Mouse (Mus musculus) thymus, postnatal 25 days (tissue): Measurements from ENCODE around the gene Lamc2.

Source experiments
- DNase-seq: peaks from one replicate; pipeline ENCODE4 v3.0.0; 2022

Gene Lamc2

DNA sequence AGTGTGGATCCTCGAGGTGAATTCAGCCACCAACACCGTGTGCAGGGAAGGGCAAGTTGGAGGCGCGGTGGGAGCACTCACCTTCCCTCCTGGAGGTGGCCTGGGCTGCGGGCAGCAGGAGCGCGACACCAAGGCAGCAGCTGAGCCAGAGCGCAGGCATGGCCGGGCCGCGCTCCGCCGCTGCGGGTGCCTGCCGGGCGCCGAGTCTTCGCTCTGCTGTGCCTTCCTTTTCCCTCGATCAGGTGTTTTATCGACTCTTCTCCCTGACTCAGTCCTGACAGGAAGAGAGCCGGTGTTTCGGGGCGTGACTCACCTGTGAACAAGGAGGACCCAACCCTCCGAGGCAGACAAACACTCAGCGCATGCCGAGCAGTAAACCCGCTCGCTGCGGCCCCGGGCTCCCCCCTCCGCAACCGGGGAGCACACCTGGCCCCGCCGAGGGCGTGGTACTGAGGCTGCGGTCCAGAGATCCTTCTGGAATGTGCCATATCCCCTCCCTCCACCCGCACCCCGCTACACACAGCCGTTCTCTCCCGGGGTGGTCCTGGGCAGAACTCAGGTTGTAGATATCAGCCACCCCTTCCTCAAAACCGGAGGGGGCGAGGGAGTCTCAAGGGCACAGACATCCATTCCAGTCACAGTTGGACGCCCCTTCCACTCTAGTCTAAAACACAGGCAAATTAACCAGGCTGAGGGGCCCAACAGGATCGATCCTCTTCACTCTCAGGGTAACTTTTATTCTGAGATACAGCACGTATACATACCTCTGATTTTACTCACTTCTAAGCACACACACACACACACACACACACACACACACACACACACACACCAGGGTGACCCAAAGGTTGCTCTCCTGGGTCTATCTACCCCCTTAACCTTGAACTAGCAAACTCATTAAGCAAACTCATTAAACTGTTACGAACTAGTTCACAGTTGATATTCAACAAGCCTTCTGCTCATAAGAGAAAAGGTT is at the start of gene Lamc2:
Gene Lamc2, minus strand, starts transcription at position 620 of the 976 bp plus-strand sequence.
- DNase-seq: peak; percentile 10

- no peak for DNase-seq
Measured at GRCm38 (mm10) chr1:153235576-153235975, 49.3 kb upstream of the Lamc2 start.

DNA sequence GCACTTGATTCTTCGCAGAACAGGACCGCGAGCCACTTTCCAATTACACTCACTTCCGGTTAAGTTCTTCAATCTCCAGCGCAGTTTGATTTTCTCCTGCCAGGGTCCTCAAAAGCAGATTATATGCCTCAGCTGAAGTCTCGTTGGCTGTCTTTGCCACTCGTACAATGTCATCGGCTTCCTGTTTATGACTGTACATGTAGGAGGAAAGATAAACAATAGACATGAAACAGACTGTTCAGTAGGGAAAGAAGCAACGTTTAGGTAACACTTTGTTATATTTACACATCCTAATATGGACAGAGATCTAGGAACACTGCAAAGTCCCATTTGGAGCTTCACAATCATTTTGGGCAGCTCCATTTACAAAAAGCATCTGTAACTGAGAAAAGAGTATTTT is 45.4 kb upstream of the Lamc2 start:
- no peak for DNase-seq

DNA sequence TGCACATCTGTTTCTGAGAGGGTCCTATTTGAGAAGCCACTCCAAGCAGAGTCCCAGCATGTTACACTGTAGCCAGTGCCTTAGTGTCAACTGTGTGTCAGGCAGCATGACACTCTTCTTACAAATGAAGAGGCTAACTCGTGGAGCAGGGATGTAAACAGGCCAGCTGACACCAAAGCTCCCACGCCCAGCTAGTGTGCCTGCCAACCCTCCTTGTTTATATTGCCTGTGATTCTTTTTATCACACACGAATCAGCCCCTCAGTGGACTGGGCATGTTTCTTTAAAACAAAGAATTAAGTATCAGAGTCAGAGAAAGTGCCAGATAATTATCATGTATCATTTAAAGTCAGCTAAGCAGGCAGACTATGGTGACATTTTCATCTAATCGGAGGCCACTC is 41.7 kb upstream of the Lamc2 start:
- no peak for DNase-seq

GRCm38 (mm10) chr1:153227096-153227495 is 40.8 kb upstream of the Lamc2 start:
- no peak for DNase-seq

GRCm38 (mm10) chr1:153225786-153226725 is 39.8 kb upstream of the Lamc2 start:
- DNase-seq: no peak

DNA sequence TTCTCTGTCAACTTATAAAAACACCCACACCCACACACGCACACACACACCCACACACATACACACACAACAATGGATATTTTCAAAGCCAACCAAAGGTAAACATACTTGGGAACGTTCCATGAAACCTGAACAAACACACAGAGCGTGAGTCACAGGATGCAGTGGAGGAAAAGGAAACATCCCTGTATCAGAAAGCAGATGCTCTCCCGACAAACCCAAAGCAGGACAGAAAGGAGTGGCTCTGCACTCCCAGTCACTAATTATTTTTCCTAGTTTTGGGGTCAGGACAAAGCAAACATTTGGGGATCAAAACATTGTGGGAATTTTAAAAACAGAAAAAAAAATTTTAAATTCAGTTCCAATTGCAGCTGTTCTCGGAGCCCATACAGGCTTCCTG is 38.1 kb upstream of the Lamc2 start:
- no peak for DNase-seq

DNA sequence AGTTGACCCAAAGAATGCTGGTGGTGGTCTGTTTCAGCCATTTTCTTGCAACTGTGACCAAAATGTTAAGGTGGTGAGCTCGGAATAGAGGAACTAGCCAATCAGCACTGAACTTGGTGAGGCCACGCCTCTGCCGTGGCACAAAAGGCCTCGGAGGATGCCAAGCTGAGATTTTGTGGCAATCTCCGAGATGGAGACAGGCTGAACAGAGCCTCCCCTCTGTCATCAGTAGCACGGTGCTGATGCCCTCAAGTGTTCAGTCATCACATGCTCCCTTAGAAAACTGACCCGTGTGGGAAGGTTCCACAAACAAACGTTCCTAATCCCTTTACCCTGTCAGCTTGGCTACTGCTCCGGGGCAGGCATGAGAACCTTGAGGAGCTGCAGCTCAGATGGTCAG is 33.1 kb upstream of the Lamc2 start:
- no peak for DNase-seq

- DNase-seq: no peak
Measured at GRCm38 (mm10) chr1:153216516-153216915, 30.3 kb upstream of the Lamc2 start.

GRCm38 (mm10) chr1:153215676-153216075 is 29.4 kb upstream of the Lamc2 start:
- peak; percentile 47 for DNase-seq

DNA sequence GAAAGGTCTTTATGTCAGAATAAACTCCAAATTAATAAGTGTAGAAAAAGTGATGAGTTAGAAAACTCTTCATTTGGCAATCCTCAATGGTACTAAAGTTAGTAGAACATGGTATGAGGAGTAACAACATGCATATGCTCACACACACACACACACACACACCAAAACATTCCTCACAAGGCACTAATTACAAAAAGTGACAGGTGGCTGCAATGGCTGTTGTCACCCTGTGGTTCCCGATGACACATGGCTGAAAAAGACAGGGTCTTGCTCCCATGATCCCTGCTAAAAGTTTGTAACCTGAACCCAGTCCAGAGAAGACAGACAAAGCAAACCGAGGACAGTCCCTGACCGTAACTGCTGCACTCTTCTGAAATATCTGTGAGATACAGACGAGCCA is 24.7 kb upstream of the Lamc2 start:
- DNase-seq: no peak

- DNase-seq: no peak
Measured at GRCm38 (mm10) chr1:153210198-153210597, 24.0 kb upstream of the Lamc2 start.

DNA sequence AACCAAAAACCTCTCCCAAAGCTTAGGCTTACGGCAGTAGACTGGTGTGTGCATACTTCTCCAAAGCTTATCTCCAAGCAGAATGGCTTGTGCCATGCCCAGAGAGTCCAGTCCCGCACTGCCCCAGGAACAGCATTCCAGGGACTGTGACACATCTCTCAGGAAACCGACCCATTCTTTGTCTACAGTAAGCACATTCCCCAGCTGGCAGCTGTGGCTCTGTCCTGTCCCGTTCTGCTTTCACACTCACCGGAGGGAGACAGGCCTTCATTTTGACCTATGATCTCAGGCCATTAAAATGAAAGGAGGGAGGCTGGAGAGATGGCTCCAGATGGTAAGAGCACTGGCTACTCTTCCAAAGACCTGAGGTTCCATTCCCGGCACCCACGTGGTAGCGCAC is 15.9 kb upstream of the Lamc2 start:
- DNase-seq: no peak

DNA sequence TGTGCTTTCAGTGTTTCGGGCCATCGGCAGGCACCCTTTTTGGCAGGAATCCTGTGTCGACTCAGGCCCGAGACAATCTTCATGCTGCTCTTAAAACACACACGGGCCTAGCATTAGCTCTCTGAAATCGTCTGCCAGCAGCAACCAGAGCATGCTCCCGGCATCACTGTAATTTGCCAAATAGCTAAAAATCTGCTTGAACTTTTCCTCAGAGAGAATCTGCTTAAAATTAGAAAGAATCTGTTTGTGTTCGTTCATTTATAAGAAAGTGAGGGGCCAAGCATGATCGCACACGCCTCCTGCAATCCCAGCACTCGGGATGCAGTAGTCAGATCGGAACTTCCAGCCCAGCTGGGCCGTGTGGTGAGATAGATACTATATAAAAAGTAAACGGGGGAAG is 15.2 kb upstream of the Lamc2 start:
- DNase-seq: no peak

- no peak for DNase-seq
Measured at GRCm38 (mm10) chr1:153197316-153197850, 11.1 kb upstream of the Lamc2 start.

- no peak for DNase-seq
Measured at GRCm38 (mm10) chr1:153192945-153193344, 6.7 kb upstream of the Lamc2 start.

GRCm38 (mm10) chr1:153192379-153192778 is 6.1 kb upstream of the Lamc2 start:
- no peak for DNase-seq

- DNase-seq: no peak
Measured at GRCm38 (mm10) chr1:153191943-153192329, 5.7 kb upstream of the Lamc2 start.

DNA sequence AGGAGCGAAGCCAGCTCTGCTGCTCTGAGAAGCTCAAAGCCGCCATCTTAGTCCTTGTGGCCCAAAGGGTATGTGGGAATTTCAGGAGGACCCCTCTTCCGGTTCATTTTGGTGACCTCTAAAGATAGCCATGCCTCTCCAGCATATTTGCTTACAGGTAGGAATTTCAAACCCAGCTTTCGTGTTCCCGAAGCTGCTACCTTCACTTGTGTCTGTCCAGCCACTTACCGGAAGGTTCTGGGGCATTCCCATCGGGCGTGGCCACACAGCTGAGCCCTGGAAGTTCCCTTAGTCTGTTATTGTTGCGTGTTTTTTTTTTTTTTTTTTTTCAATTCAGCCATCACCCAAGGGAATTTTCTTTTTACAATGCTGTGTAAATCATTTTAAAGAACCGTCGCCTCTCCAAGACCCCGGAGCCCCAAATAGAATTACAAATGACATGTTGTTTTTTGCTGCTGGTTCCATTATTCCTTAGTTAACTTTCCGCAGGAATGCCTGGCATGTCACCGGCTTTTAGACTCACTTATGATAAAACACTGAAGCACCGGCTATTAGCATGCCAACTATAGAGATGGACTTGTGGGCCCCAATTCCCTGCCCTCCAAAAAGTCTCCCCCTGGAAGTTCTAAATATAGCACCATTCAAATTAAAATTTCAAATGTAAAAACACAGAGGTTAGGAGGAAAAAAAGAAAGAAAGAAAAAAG is 5.1 kb upstream of the Lamc2 start:
- DNase-seq: no peak

DNA sequence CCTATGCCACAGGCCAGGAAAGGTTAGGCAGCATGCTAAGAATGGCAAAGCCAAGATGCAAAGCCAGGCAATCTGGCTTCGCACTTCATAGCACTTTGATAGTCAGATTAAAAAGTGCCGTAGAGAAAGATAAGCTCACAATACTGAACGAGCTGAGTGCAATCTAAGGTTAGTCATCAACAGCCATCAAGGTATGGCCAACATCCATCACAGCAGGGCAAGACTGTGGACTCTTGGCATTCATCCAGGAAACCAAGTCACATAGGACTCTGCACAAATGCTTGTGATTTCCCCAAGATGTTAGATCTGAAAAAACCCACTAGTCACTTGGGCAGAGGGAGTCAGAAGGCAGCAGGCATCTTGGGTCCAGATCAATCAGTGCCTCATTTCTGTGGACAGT is 1.8 kb upstream of the Lamc2 start:
- DNase-seq: no peak

DNA sequence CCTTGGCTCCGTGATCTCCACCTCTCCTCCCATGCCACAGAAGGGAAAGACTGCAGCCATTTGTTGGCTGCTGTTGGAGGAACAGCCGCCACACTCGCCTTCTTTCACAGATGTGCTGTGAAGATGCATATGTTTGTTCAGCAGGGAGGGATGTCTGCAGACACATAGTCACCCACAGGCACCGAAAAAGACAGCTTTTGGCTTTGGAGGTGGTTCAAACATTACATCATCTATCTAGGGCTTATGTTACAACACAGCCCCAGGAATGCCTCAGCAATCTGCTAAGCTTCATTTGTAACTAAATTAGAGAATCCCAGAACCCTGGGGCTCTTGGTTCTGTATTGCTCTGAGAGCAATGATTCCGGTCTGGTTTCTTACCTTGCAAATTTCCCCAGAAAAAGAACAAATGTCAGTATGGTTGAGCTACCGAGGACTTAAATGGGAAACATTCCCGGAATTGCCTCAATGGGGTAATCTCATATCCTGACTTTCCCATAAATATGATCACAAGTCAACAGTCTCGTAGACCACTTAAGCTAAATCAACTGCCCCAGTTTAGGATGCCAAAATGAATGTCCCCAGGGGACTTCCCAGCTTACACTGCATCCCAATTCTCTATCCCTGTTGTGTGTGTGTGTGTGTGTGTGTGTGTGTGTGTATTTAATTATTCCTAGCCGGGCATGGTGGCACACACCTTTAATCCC is 5.5 kb downstream of the Lamc2 start:
- no peak for DNase-seq

- DNase-seq: no peak
Measured at GRCm38 (mm10) chr1:153180160-153180559, 6.1 kb downstream of the Lamc2 start.
